Mouse (Mus musculus) thymus, postnatal 25 days (tissue): Measurements from ENCODE around the gene Fbxw8.

Source experiments
- DNase-seq: peaks from one replicate; pipeline ENCODE4 v3.0.0; 2022

Gene Fbxw8

GRCm38 (mm10) chr5:118037798-118038484 lies 117.3 kb downstream of the Fbxw8 start:
- peak; percentile 62 for DNase-seq

GRCm38 (mm10) chr5:118036888-118037797 lies 118.1 kb downstream of the Fbxw8 start:
- peak; percentile 78 for DNase-seq

GRCm38 (mm10) chr5:118035786-118036185 lies 119.5 kb downstream of the Fbxw8 start:
- DNase-seq, result no peak

- no peak for DNase-seq
These were observed 120.6 kb downstream of the Fbxw8 start for GRCm38 (mm10) chr5:118034632-118035031.

GRCm38 (mm10) chr5:118033740-118034139 lies 121.5 kb downstream of the Fbxw8 start:
- no peak for DNase-seq

- no peak for DNase-seq
These were observed 121.9 kb downstream of the Fbxw8 start for GRCm38 (mm10) chr5:118033328-118033727.

- DNase-seq, result no peak
These were observed 123.8 kb downstream of the Fbxw8 start for GRCm38 (mm10) chr5:118031508-118031907.

- no peak for DNase-seq
These were observed 124.2 kb downstream of the Fbxw8 start for GRCm38 (mm10) chr5:118031059-118031458.

- DNase-seq, result no peak
These were observed 125.1 kb downstream of the Fbxw8 start for GRCm38 (mm10) chr5:118030022-118030675.

GRCm38 (mm10) chr5:118029420-118029819 lies 125.8 kb downstream of the Fbxw8 start:
- peak; percentile 83 for DNase-seq

- DNase-seq, result no peak
These were observed 126.2 kb downstream of the Fbxw8 start for GRCm38 (mm10) chr5:118029035-118029408.

- DNase-seq, result peak; percentile 39
These were observed 126.9 kb downstream of the Fbxw8 start for GRCm38 (mm10) chr5:118028191-118029034.

GRCm38 (mm10) chr5:118027698-118028190 lies 127.5 kb downstream of the Fbxw8 start, which contains the start of gene Tesc:
Tesc (plus strand) TSS chr5:118027743.
- peak; percentile 38 for DNase-seq

GRCm38 (mm10) chr5:118027101-118027697 lies 128.1 kb downstream of the Fbxw8 start:
- peak; percentile 12 for DNase-seq

- DNase-seq, result no peak
These were observed 128.9 kb downstream of the Fbxw8 start for GRCm38 (mm10) chr5:118026343-118026742.

- DNase-seq, result no peak
These were observed 129.4 kb downstream of the Fbxw8 start for GRCm38 (mm10) chr5:118025880-118026279.

GRCm38 (mm10) chr5:118023053-118023452 lies 132.2 kb downstream of the Fbxw8 start:
- no peak for DNase-seq

- DNase-seq, result no peak
These were observed 135.4 kb downstream of the Fbxw8 start for GRCm38 (mm10) chr5:118019905-118020304.

GRCm38 (mm10) chr5:118017527-118017926 lies 137.7 kb downstream of the Fbxw8 start:
- no peak for DNase-seq

- no peak for DNase-seq
These were observed 139.6 kb downstream of the Fbxw8 start for GRCm38 (mm10) chr5:118015669-118016068.

- no peak for DNase-seq
These were observed 140.2 kb downstream of the Fbxw8 start for GRCm38 (mm10) chr5:118015028-118015427.
